ENCODE assay signal across 8 mouse cellular contexts in the genomic region with DNA sequence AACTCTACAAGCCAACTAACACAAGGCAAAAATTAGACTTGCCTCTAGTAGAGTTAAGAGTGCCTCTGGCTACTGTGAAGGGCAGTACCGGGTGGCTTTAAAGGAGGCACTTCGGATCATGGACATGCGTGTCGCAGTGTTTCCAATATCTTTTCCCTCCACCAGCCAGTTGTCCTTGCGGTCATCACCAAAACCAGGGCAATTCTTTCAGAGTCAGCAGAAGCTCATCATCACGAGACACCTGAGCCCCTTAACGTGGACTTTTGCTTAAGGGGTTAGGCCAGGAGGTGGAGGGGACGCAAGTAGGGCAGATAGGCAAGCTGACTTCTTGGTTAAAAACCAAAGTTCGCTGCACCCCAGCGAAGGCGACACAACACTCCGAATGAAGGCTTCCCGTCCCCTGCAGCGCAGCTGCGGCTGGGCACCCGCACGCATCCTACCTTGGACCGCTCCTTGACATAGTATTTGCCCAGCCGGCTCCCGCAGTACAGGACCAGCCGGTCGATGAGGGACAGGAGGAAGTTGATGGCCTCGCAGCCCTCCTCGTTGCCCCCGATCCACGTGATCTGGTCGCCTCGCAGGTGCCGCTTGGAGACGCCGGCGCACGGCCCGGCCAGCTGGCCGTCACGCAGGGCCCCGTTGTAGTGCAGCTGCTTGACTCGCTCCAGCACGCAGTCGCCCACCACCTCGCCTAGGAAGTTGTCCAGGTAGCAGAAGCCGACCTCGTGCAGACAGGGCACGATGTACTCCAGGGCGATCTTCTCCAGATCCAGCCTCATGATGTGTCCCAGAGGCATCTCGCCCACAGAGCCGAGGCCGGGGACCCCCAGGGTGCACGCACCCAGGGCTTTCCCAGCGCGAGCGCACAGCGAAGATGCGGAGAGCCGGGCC. TPM values are rescaled to one million over a fixed set of nuclear protein-coding genes. Genes with fewer than 3 reads are reported as not detected.
A peak's percentile ranks its signal among the peaks of the same experiment; 100 is the strongest.
DNase-seq lines count a peak whose midpoint lies in the region; ATAC-seq and TF ChIP-seq lines count a peak whose summit lies in the region.

No protein-coding gene starts in this region.

- H3K9me3 ChIP-seq in forebrain, postnatal 0 days (ENCODE audit: low read length), result no peaks in the 10 kb centered on the region
- H3K9me3 ChIP-seq in intestine, postnatal 0 days (ENCODE audit: control insufficient read depth), result no peaks in the 10 kb centered on the region
- no peaks in the 10 kb centered on the region for H3K9me3 ChIP-seq in lung, embryonic 14.5 days (ENCODE audit: low read depth, low read length)
- no peaks in the 10 kb centered on the region for H3K9me3 ChIP-seq in neural tube, embryonic 15.5 days (replicated peaks)

- no peaks in the 10 kb centered on the region for H3K36me3 ChIP-seq in forebrain, postnatal 0 days (ENCODE audit: insufficient read depth)
- no peaks in the 10 kb centered on the region for H3K36me3 ChIP-seq in intestine, postnatal 0 days (ENCODE audit: control insufficient read depth, insufficient read depth)
- no peaks in the 10 kb centered on the region for H3K36me3 ChIP-seq in lung, embryonic 14.5 days (ENCODE audit: insufficient read depth)
- no peaks in the 10 kb centered on the region for H3K36me3 ChIP-seq in neural tube, embryonic 15.5 days

- peak; percentile 16 for DNase-seq in ovary, postnatal 36 days (ENCODE audit: low spot score)
- DNase-seq in ovary, adult 18-20 months (ENCODE audit: low spot score), result no peak
- DNase-seq in adrenal gland, postnatal 36 days, result peak; percentile 15 to 31
- no peak for DNase-seq in forebrain, postnatal 0 days
- peak; percentile 46 for DNase-seq in lung, embryonic 14.5 days
- DNase-seq in Muller cell, postnatal 12 days (ENCODE audit: inconsistent ontology term), result no peak

- peaks cover 4% of the 10 kb centered on the region; the same call in 1 of the 2 replicates for H3K4me1 ChIP-seq in forebrain, postnatal 0 days (ENCODE audit: insufficient read depth)
- H3K4me1 ChIP-seq in intestine, postnatal 0 days (replicated peaks; ENCODE audit: control insufficient read depth, insufficient read depth, low read length), result 0 out of 2 replicates have a peak, but pooled peaks cover 6% of the 10 kb centered on the region
- no peaks in the 10 kb centered on the region; the same call in 1 of the 2 replicates for H3K4me1 ChIP-seq in lung, embryonic 14.5 days (ENCODE audit: insufficient read depth)
- H3K4me1 ChIP-seq in neural tube, embryonic 15.5 days, result peaks cover 26% of the 10 kb centered on the region

- H3K27me3 ChIP-seq in forebrain, postnatal 0 days (ENCODE audit: insufficient read depth, low read length), result peaks cover 6% of the 10 kb centered on the region; the same call in 1 of the 2 replicates
- no peaks in the 10 kb centered on the region for H3K27me3 ChIP-seq in intestine, postnatal 0 days (replicated peaks; ENCODE audit: control insufficient read depth, insufficient read depth, low read length)
- H3K27me3 ChIP-seq in lung, embryonic 14.5 days (ENCODE audit: insufficient read depth, low read length), result peaks cover 17% of the 10 kb centered on the region; the same call in 1 of the 2 replicates
- H3K27me3 ChIP-seq in neural tube, embryonic 15.5 days (replicated peaks), result peaks cover 18% of the 10 kb centered on the region

- no peak for TF ChIP-seq CTCF in forebrain, postnatal 0 days (IDR thresholded peaks at IDR 0.05; ENCODE audit: low read depth)
- TF ChIP-seq CTCF in intestine, postnatal 0 days (IDR thresholded peaks at IDR 0.05; ENCODE audit: low read depth), result no peak
- TF ChIP-seq CTCF in lung, embryonic 14.5 days (IDR thresholded peaks at IDR 0.05; ENCODE audit: low read depth), result no peak

- 3% methylated on average over 55 of the region's 55 CpGs for WGBS in forebrain, postnatal 0 days
- under 1% methylated on average over 55 of the region's 55 CpGs for WGBS in intestine, postnatal 0 days
- WGBS in lung, embryonic 14.5 days, result 2% methylated on average over 55 of the region's 55 CpGs
- 3% methylated on average over 55 of the region's 55 CpGs for WGBS in neural tube, embryonic 15.5 days

- H3K9ac ChIP-seq in forebrain, postnatal 0 days, result peak overlapping the region; percentile 51
- H3K9ac ChIP-seq in intestine, postnatal 0 days (ENCODE audit: low read depth, low read length), result peak overlapping the region; percentile 87
- H3K9ac ChIP-seq in lung, embryonic 14.5 days, result peak overlapping the region; percentile 70
- H3K9ac ChIP-seq in neural tube, embryonic 15.5 days (replicated peaks), result peak overlapping the region; percentile 61

- H3K4me2 ChIP-seq in forebrain, postnatal 0 days (ENCODE audit: low read depth), result peak overlapping the region; percentile 99
- H3K4me2 ChIP-seq in intestine, postnatal 0 days (replicated peaks; ENCODE audit: low read depth), result peak overlapping the region; percentile 93
- H3K4me2 ChIP-seq in lung, embryonic 14.5 days, result peak overlapping the region; percentile 98
- H3K4me2 ChIP-seq in neural tube, embryonic 15.5 days, result peak overlapping the region; percentile 99

- no peak overlapping the region for H3K27ac ChIP-seq in forebrain, postnatal 0 days (ENCODE audit: low read depth, low read length)
- peak overlapping the region; percentile 92 for H3K27ac ChIP-seq in intestine, postnatal 0 days (ENCODE audit: low read depth, low read length)
- peak overlapping the region; percentile 58; the same call in 1 of the 2 replicates for H3K27ac ChIP-seq in lung, embryonic 14.5 days (ENCODE audit: low read depth)
- peak overlapping the region; percentile 63 for H3K27ac ChIP-seq in neural tube, embryonic 15.5 days (replicated peaks)

- ATAC-seq in forebrain, postnatal 0 days, result peak; percentile 70
- ATAC-seq in intestine, postnatal 0 days, result peak; percentile 52
- ATAC-seq in lung, embryonic 14.5 days (ENCODE audit: insufficient read depth), result peak; percentile 51
- ATAC-seq in neural tube, embryonic 15.5 days (ENCODE audit: low FRiP score), result peak; percentile 80

- peak overlapping the region; percentile 53 for H3K4me3 ChIP-seq in forebrain, postnatal 0 days (ENCODE audit: low read depth, low read length)
- peak overlapping the region; percentile 82 for H3K4me3 ChIP-seq in intestine, postnatal 0 days (ENCODE audit: low read depth, low read length)
- peak overlapping the region; percentile 70 for H3K4me3 ChIP-seq in lung, embryonic 14.5 days (ENCODE audit: low read depth, low read length)
- peak overlapping the region; percentile 59 for H3K4me3 ChIP-seq in neural tube, embryonic 15.5 days (replicated peaks)

RNA-seq across cellular contexts. Expression of a gene that starts 0.7 kb away (rescaled TPM):
- total RNA-seq in adrenal gland, postnatal 36 days (2021), result 1 to 10 TPM; 3.4 to 5.5 TPM
- total RNA-seq in forebrain, postnatal 0 days (2014; rRNA removed), result 8.6 and 11.8 TPM in 2 replicates
- polyA plus RNA-seq in forebrain, postnatal 0 days (2015; fragmentation: Nextera tagmentation; extraction: Ambion mirVana), result 5.2 and 5.6 TPM in 2 replicates
- 39.2 and 41.9 TPM in 2 replicates for polyA plus RNA-seq in intestine, postnatal 0 days (2015; fragmentation: Nextera tagmentation; extraction: Ambion mirVana)
- 11.4 and 15.5 TPM in 2 replicates for polyA plus RNA-seq in lung, embryonic 14.5 days (2014; fragmentation: Nextera tagmentation; extraction: Ambion mirVana)
- polyA plus RNA-seq in neural tube, embryonic 15.5 days (2015; fragmentation: Nextera tagmentation; extraction: Ambion mirVana), result 6.6 and 11.8 TPM in 2 replicates

Comparison
In these comparisons a context has a peak if more than half of its experiments do, and no peak if none do; other contexts are left out.
1. DNase-seq: peak in ovary, postnatal 36 days (single experiment), adrenal gland, postnatal 36 days (2 of 2) and lung, embryonic 14.5 days (single experiment); none in ovary, adult 18-20 months (single experiment), forebrain, postnatal 0 days (single experiment) and Muller cell, postnatal 12 days (single experiment).
2. Peak in every context shown above with its lines, with median percentiles within 50 percentile points of each other: ATAC-seq, H3K4me2 ChIP-seq, H3K4me3 ChIP-seq and H3K9ac ChIP-seq.